Mouse (Mus musculus) kidney, postnatal 10 days (tissue): ENCODE data around the gene Mdn1.

ENCODE experiments used
- DNase-seq: peaks from one replicate; pipeline ENCODE4 v3.0.0; 2021; ENCODE audit warnings: mixed read lengths

Gene Mdn1

DNA sequence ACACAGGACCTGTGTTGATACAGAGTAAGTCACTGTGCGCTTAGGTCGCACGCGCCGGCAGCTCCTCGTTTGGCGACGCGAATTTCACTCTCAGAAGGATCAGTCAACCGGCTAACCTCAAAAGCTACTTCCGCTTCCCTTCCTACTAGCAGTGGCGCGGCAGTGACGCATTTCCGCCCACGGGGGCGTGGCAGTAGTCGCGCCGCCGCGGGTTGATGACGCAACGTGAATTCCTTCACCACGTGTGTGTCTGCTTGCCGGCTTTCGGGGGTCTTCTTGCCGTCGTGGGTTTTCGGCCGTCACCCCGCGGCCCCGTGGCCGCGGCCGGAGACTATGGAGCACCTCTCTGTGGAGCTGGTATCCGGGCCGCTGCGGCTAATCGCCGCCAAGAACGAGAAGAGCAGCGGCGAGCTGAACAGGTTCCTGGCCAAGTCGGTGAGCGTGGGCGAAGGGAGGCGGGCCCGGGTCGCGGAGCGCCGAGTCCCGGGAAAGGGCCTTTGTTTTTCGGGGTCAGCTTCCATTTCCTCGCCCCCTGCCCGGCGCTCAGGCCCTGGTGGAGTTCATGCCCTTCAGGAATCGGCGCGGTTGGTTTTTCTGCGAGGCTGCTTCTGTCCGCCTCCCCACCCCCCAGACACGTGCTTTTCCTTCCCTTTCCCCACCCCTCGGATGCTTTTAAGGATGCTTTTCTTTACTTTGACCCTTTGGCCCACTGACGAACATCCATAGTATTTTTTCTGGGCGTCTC is at the start of gene Mdn1:
Gene Mdn1 (plus strand): TSS at position 202 of the 745 bp plus-strand sequence.
- peak; percentile 98 for DNase-seq

DNA sequence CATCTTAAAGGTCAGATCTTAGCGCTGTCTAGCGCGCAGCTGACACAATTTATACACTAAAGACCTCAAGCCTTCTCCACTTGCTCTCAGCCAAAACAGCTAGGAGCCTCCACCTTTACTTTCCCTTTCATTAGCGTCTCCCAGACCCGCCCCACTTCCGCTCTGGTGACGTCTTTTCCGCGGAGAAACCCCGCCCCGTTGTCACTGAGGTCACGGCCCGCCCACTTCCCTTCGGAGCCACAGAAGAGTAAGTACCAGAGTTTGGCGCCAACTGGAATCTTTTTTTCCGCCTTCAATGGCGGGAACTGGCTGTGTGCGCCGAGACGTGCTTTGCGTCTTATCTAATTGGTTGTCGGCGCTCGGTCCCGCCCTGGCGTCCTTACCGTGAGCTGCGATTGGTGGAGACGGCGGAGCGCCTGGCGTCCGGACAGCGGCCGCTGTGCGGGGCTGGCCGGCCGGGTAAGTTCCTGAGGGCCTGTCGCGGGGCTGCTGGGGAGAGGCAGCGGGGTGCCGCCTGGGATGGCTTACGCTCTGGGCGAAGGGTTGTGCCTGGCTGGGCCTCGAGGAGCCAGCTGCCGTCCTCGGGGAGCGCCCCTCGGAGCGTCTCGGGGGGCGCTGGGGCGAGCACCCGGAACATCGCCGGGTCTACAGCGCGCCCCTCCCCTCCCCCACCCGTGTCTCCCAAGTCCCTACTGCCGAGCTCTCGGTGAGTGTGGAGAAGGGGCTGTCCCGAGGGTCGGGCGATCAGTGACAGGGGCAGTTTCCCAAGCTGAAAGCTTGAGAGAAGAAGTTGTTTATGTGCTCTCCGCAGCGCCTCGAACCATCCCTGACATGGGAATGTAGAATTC is 41.7 kb upstream of the Mdn1 start, which contains the start of gene Casp8ap2:
Gene Casp8ap2 (plus strand): TSS at position 418 of the 848 bp plus-strand sequence.
- peak; percentile 99 for DNase-seq

- DNase-seq: no peak
These were observed 35.3 kb upstream of the Mdn1 start for GRCm38 (mm10) chr4:32621637-32622036.

GRCm38 (mm10) chr4:32651669-32652068 is 5.2 kb upstream of the Mdn1 start:
- DNase-seq: no peak

DNA sequence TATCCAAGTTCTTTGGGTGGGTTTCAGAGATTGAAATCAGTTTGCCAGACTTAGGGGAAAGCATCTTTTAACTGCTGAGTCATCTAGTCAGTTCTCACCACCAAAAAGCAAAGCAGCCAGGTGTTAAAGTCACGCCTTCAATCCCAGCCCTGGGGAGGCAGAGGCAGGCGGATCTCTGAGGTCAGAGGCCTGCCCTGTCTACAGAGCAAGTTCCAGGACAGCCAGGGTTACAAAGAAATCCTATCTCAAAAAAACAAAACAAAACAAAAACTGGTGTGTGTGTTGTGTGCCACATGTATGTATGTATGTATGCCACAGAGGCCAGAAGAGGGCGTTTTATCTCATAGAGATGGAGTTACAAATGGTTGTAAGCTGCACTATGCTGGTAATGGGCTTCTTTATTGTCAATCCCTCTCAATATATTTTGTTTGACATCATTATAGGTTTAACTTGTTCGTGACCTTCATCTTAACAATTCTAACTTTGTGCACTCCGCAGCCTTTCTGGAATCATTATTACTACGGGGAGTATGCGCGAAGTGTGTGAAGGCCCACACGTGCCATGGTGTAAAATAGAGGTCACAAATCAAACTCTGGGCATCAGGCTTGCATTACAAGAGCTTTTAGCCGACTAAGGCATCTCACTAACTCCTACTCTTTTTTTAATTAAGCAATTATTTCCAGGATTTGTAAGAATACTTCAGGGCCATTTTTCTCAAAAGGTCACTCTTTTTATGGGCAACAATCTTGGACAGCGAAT is 594 bp upstream of the Mdn1 start:
- DNase-seq: no peak

- no peak for DNase-seq
These were observed 8.9 kb downstream of the Mdn1 start for GRCm38 (mm10) chr4:32665843-32666242.

DNA sequence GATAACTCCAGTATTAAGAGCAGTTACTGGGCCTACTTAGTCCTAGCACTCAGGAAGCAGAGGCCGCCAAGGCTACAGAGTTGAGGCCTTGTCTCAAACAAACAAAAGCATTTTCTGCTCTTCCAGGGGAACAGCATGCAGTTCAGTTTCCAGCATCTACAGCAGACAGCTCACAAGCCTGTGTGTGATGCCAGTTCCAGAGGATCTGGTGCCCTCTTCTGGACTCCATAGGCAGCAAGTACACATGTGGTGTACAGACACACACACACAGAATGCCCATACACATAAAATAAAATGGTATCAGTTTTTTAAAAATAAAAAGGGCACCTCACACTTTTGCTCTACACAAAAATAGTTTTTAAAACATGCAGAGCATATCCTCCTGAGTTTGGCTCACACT is 11.4 kb downstream of the Mdn1 start:
- DNase-seq: no peak

DNA sequence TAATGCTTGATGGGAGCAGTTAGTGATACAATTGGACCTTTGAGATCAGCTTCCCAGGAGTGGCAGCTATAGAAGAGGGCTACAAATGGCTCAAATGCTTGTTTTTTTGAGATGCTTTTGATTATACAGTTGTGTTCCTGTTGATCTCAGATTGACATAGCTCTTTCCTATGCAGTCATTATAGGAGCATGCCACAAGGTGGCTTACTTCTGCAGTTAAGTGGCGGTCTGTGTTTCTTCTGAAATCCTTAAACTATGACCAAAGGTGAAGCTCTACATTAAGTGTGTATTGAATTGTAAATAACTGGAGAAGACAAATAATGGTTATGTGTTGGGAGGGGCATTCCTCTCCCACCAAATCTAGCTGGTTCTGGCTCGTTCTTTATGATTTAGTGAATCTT is 12.9 kb downstream of the Mdn1 start:
- no peak for DNase-seq

DNA sequence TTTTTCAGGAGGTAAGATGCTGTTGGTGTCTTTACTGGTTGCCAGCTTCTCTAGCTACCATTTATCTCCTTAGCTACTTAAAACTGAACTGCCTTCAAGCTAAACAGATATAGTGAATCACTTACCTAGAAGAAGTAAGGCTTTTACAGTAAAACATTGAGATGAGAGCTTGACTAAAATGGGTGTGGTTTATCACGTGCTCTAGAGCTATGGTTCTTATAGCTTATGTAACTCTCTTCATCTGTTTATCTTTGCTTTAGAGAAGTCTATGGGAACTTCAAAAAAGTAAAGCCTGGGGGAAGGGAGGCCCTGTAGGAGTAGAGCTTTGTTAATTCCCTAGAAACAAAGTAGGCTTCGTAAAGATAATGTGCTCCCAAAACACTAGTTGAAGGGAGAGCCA is 17.1 kb downstream of the Mdn1 start:
- no peak for DNase-seq

DNA sequence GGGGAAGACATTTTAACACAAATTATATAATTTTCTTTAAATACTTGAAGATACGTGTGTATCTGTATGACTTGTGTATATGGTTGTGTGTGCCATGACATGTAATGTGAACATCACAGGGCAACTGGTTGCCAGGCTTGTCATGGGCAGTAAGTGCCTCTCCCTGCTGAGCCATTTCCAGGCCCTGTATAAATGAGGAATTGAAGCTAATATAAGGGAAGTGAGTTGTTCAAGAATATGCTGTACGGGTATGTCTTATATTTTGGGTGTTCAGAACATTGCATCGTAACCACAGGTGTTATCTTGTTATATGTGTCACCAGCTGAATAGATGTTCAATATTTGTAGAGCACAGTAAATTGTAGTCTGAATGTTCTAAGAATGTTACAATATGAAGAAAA is 20.6 kb downstream of the Mdn1 start:
- no peak for DNase-seq

- no peak for DNase-seq
These were observed 23.9 kb downstream of the Mdn1 start for GRCm38 (mm10) chr4:32680843-32681242.

DNA sequence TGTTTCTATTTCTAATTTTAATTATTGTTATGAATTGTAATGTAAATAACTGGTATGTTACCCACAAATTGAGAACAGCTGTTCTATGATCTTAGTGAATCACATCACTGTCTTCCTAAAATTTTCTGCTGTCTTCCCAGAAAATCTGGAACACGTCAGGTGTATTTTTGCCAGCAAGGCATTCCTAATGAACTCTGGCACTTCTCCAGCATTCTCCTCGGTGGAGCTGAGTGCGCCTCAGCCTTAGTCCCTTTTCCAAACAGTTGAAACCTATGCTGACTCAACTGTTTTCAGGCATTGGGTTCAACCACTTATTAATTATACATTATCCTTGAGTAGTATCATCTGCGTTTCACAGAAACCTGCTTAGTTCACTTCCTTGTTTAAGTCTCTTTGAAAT is 25.6 kb downstream of the Mdn1 start:
- no peak for DNase-seq

DNA sequence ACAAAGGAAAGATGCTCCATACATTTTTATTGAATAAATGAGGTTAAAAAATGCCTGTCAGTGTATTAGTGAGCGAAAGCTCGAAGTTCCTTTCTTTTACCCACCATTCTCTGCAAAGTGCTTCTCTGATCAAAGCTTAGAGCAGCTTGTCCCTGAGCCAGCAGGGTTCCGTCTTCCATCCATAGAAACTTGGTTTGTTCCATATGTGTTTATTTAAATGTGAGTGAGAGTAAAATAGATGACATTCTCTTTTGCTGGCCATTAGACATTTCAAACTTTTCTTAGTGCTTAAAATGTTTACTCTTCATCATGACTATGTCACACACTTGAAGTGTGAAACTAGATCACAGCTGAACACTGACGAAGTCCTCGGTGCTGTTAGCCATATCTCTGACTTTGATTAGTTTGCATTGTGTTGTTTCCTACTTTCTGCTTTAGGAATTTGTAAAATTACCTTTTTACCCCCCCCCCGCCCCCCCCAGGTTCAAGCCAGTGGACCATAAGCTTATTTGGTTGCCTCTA is 26.2 kb downstream of the Mdn1 start:
- DNase-seq: no peak

- no peak for DNase-seq
These were observed 60.8 kb downstream of the Mdn1 start for GRCm38 (mm10) chr4:32717733-32718132.

DNA sequence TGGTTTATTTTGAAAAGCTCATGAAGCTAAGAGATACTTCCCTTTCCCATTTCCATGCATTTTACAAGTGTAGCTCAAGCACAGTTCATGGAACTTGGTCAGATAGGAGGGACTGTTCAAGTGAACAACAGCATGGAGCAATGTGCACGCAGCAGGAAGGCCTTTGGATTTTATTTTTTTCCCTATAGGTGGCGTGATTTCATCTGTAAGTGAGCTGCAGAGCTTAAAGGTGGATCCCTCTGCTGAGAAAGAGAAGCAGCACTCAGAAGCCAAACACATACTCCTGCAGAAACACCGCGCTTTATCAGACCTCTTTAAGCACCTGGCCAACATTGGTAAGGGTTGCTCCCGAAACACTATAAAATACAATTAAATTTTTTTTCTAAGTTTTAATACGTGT is 88.5 kb downstream of the Mdn1 start:
- no peak for DNase-seq

GRCm38 (mm10) chr4:32748396-32748795 is 91.5 kb downstream of the Mdn1 start:
- no peak for DNase-seq

DNA sequence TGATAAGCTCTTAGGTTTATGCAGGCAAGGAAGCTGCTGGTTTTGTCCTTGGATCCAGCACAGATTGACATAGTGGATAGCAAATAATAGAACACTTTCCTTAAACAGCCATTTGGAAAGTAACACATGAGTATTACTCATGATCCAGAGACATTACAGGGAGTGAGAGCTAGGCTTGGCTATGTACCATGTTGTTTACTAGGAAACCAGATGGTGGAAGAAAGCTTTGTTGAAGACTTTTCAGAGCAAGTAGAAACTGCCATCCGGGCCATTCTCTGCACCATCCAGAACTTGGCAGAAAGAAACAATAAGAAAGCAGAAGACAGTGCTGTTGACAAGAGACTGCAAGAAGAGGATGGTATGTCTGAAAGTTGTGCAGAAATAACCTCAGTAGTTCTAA is 93.8 kb downstream of the Mdn1 start:
- no peak for DNase-seq

- no peak for DNase-seq
These were observed 100.5 kb downstream of the Mdn1 start for GRCm38 (mm10) chr4:32757430-32757829.

DNA sequence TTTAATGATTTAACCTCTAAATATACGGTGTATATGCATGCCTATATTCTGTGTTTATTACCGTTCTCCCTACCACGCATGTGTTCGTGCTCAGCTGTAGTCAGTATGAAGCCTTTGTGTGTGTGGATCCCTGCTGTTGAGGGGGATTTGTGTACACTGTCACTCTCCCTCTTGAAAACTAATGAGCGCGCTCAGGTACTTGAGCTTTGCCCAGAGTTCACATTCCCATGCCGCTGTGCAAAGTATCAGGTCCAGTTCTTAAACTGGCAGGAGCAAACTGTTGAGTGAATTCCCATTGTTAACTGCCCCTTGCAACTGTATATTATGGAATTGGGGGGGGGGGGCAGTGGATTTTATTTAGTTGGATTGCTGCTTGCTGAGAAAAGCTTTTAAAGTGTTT is 110.6 kb downstream of the Mdn1 start:
- no peak for DNase-seq

GRCm38 (mm10) chr4:32768046-32768445 is 111.1 kb downstream of the Mdn1 start:
- DNase-seq: no peak

DNA sequence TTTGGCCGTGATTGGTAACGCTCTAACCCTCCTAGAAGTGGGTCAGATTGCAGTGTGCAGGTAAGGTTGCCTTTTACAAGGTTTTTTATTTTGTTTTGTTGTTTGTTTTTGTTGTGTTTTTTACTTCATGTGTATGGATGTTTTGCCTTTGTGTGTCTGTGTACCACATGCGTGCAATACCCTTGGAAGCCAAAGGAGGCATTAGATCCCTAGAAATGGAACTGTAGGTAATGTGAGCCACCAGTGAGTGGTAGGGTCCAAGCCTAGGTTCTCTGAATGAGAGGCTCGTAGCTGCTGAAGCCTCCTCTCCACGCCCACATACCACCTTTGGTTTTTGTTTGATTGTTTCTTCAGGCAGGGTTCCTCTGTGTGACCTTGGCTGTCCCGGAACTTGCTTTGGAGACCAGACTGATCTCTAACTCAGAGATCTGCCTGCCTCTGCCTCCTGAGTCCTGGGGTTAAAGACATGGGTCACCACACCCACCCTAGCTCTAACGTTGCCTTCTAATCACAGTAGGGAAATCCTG is 113.4 kb downstream of the Mdn1 start:
- no peak for DNase-seq

DNA sequence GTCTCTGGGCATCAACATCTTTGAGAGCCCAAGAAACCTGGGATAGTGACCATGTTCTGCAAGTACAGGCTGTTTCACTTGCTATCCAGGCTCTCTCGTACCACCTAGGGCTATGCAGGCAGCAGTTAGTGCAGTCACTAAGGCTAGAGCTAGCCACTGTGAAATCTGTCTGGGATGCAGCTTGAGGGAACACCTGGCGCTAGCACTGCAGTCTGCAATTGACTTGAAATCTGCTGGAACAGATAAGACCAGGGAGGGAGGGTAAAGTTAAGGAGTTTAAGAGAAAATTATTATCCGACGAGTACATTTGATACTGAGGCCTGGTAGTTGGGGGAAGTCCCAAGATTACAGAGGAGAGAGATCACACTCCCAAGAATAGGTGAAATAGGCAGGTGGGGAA is 123.1 kb downstream of the Mdn1 start:
- no peak for DNase-seq

GRCm38 (mm10) chr4:32787110-32787509 is 130.2 kb downstream of the Mdn1 start:
- no peak for DNase-seq
